Mouse (Mus musculus) heart, adult 2 months (tissue): ENCODE results near the gene Kirrel3. TPM values are rescaled to one million over a fixed set of nuclear protein-coding genes. Genes with fewer than 3 reads are reported as not detected.
A peak's percentile ranks its signal among the peaks of the same experiment; 100 is the strongest.

Experiments
- DNase-seq, 2 experiments: peaks; one replicate each; pipeline ENCODE4 v3.0.0; 2021
- H3K27ac ChIP-seq: fragments of 200-600 bp; 2 replicates; pipeline ENCODE4 v1.8.1; 2022
- H3K27me3 ChIP-seq: fragments of 200-500 bp; 2 replicates; pipeline ENCODE4 v1.6.1; 2012; ENCODE audit warnings: mild to moderate bottlenecking, low read length, inconsistent platforms, mixed read lengths; ENCODE audit not compliant: control insufficient read depth, insufficient read depth
- H3K36me3 ChIP-seq: fragments of 200-500 bp; 2 replicates; pipeline ENCODE4 v1.6.1; 2012; ENCODE audit warnings: low read length, inconsistent platforms; ENCODE audit not compliant: control insufficient read depth, insufficient read depth
- H3K4me1 ChIP-seq: fragments of 200-500 bp; 2 replicates; pipeline ENCODE4 v1.6.1; 2011; ENCODE audit warnings: low read length; ENCODE audit not compliant: control insufficient read depth, insufficient read depth
- H3K4me3 ChIP-seq: fragments of 200-600 bp; 2 replicates; pipeline ENCODE4 v1.8.1; 2022
- H3K79me2 ChIP-seq: fragments of 200-500 bp; replicated peaks from 2 replicates; pipeline ENCODE4 v1.6.1; 2012; ENCODE audit warnings: mild to moderate bottlenecking, inconsistent platforms, low read length, moderate library complexity, mixed read lengths; ENCODE audit not compliant: control insufficient read depth, insufficient read depth
- H3K9ac ChIP-seq: fragments of 200-500 bp; 2 replicates; pipeline ENCODE4 v1.6.1; 2012; ENCODE audit warnings: low read depth, mild to moderate bottlenecking, control low read depth, inconsistent platforms, low read length, mixed read lengths
- CTCF ChIP-seq: fragments of 200-600 bp; IDR thresholded peaks from 2 replicates; pipeline ENCODE4 v1.8.1; 2022; ENCODE audit warnings: antibody characterized with exemption, mild to moderate bottlenecking, moderate library complexity
- EP300 ChIP-seq: fragments of 200-500 bp; IDR thresholded peaks from 2 replicates; pipeline ENCODE4 v1.6.1; 2011; ENCODE audit warnings: low read depth, low read length, control low read depth; ENCODE audit not compliant: insufficient read depth
- POLR2A ChIP-seq: fragments of 200-500 bp; IDR thresholded peaks from 2 replicates; pipeline ENCODE4 v1.6.1; 2011; ENCODE audit warnings: mild to moderate bottlenecking, low read depth, low read length, control low read depth; ENCODE audit not compliant: insufficient read depth
- WGBS: fragments of 180-500 bp; shearing (Covaris S2); methylation state at CpG from one replicate; pipeline ENCODE4 v1.1.7; 2018; 5-methylcytosine and 5-hydroxymethylcytosine counted together
- intact Hi-C: fragments of 180-260 bp; cut with DNase I; formaldehyde crosslinking; loops from one replicate; pipeline ENCODE4 v1.15.1; 2025
- polyA plus RNA-seq: library from polyadenylated mRNA; depleted of rRNA; stranded (reverse); fragments of >200 nt; gene quantifications from 2 replicates; pipeline ENCODE4 v1.2.3, GENCODE M21; 2012
- total RNA-seq, 2 experiments: library from RNA; stranded (reverse); gene quantifications; 2 replicates each; pipeline ENCODE4 v1.2.3; 2021

Gene Kirrel3
- total and polyA plus RNA-seq, 3 experiments = 0.18 to 0.59 (median 0.57) TPM

GRCm38 (mm10) chr9:34653141-34653540 is 167.4 kb downstream of the Kirrel3 start:
- intact Hi-C loops = no loop called here
- Histone ChIP-seq H3K27ac (no peak overlapping the region), H3K27me3 (no peaks in the 10 kb centered on the region), H3K79me2 (no peaks in the 10 kb centered on the region), H3K4me1 (no peaks in the 10 kb centered on the region), H3K4me3 (no peak overlapping the region), H3K9ac (no peak overlapping the region), H3K36me3 (no peaks in the 10 kb centered on the region)
- no peak for TF ChIP-seq POLR2A
- TF ChIP-seq EP300 = no peak
- TF ChIP-seq CTCF = no peak
- no peak for DNase-seq
- WGBS = 81% methylated on average over 1 of the region's 1 CpGs

- intact Hi-C loops = loop anchor here (2.0 to 10.0 kb wide), 3 partner anchors 92 to 358 kb away; no protein-coding TSS in a partner anchor
- TF ChIP-seq EP300 = no peak
- no peak for TF ChIP-seq POLR2A
- peak; percentile 70 for TF ChIP-seq CTCF
- Histone ChIP-seq H3K36me3 (no peaks in the 10 kb centered on the region), H3K27me3 (no peaks in the 10 kb centered on the region), H3K9ac (no peak overlapping the region), H3K27ac (no peak overlapping the region), H3K4me1 (no peaks in the 10 kb centered on the region), H3K79me2 (no peaks in the 10 kb centered on the region), H3K4me3 (no peak overlapping the region)
- WGBS = 55% methylated on average over 1 of the region's 1 CpGs
- DNase-seq = no peak
Observed at GRCm38 (mm10) chr9:34660566-34660965, 174.9 kb downstream of the Kirrel3 start.

DNA sequence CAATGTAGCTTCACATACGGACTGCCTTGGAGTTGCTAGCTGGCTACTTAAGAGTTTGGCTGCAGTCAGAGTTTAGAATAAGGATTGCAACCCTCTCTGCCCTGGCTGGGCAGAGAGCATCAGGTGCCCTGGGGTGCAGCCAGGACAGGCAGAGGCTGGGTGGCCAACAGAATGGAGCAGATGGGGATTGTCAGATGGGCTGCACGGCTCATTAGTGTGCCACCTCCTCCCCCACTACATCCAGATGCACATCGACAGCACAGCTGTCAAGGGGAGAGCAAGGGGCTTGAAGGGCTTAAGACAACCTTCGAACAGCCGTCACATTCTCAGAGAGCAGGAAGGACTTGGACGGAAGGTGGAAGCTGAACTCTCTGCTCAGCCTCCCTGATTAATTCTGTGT is 177.7 kb downstream of the Kirrel3 start:
- Histone ChIP-seq H3K4me3 (no peak overlapping the region), H3K79me2 (no peaks in the 10 kb centered on the region), H3K9ac (no peak overlapping the region), H3K27me3 (no peaks in the 10 kb centered on the region), H3K36me3 (no peaks in the 10 kb centered on the region), H3K4me1 (no peaks in the 10 kb centered on the region), H3K27ac (no peak overlapping the region)
- 54% methylated on average over 6 of the region's 6 CpGs for WGBS
- DNase-seq = no peak
- intact Hi-C loops = loop anchor here (10.0 kb wide), 1 partner anchor 181 kb away; no protein-coding TSS in a partner anchor
- TF ChIP-seq CTCF (no peak), EP300 (no peak), POLR2A (no peak)

GRCm38 (mm10) chr9:34665361-34666129 is 179.9 kb downstream of the Kirrel3 start:
- DNase-seq = no peak
- no peak for TF ChIP-seq CTCF
- TF ChIP-seq EP300 = no peak
- WGBS = 72% methylated on average over 15 of the region's 15 CpGs
- Histone ChIP-seq H3K27me3 (no peaks in the 10 kb centered on the region), H3K9ac (no peak overlapping the region), H3K79me2 (no peaks in the 10 kb centered on the region), H3K4me3 (no peak overlapping the region), H3K4me1 (no peaks in the 10 kb centered on the region), H3K27ac (no peak overlapping the region), H3K36me3 (no peaks in the 10 kb centered on the region)
- intact Hi-C loops = loop anchor here (10.0 kb wide), 1 partner anchor 179 kb away; no protein-coding TSS in a partner anchor

DNA sequence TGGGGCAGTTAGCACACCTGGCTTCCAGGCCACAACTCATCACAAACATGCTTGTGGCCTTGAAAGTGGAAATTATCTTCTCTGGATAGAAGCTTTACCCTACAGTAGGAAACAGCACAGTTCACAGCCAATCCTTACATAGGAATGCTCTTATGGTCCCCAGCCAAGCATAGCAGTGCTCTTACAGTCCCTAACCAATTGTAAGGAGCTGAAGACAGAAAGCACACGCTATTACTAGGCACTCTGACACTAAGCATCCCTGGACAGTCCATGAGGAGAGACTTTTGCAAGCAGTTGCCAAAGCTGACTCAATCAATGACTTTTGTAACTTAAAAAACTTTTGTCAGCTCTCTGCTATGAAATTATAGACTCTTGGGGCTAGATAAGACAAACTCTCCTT is 181.5 kb downstream of the Kirrel3 start:
- no peaks in the 10 kb centered on the region for H3K27me3 ChIP-seq
- TF ChIP-seq EP300 (no peak), CTCF (no peak), POLR2A (no peak)
- no peaks in the 10 kb centered on the region for H3K36me3 ChIP-seq
- 36% methylated on average over 1 of the region's 1 CpGs for WGBS
- intact Hi-C loops = loop anchor here (10.0 kb wide), 1 partner anchor 178 kb away; no protein-coding TSS in a partner anchor
- H3K4me1 ChIP-seq = no peaks in the 10 kb centered on the region
- no peak overlapping the region for H3K27ac ChIP-seq
- DNase-seq = no peak
- H3K79me2 ChIP-seq = no peaks in the 10 kb centered on the region
- H3K4me3 ChIP-seq = no peak overlapping the region
- H3K9ac ChIP-seq = no peak overlapping the region

DNA sequence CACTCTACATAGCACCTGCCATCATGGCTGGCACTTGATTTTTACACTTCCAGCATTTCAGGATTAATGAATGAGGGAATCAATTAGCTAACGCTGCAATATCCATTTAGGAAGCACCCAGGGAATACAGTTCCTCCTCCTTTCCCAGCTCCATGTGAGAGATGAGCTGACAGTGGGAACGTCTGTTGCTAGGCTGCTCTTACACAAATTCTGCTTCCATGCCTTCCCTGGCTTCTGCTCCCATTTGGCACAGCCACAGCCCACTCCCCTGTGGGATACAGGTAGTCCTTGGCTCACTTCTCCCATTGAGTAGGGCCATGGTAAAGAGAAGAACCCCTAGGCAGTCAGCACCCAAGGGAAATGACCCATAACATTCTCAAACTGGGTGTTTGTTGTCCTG is 185.2 kb downstream of the Kirrel3 start:
- no peaks in the 10 kb centered on the region for H3K4me1 ChIP-seq
- no peak overlapping the region for H3K9ac ChIP-seq
- DNase-seq = no peak
- no peak overlapping the region for H3K27ac ChIP-seq
- TF ChIP-seq CTCF (no peak), POLR2A (no peak), EP300 (no peak)
- no peak overlapping the region for H3K4me3 ChIP-seq
- H3K79me2 ChIP-seq = no peaks in the 10 kb centered on the region
- H3K27me3 ChIP-seq = no peaks in the 10 kb centered on the region
- 64% methylated on average over 2 of the region's 2 CpGs for WGBS
- H3K36me3 ChIP-seq = no peaks in the 10 kb centered on the region
- intact Hi-C loops = no loop called here
